Mouse (Mus musculus) embryonic fibroblast, embryonic 13.5 days (primary cell): Measurements from ENCODE around the gene Tln1.

Experiments used
- CTCF ChIP-seq: IDR thresholded peaks from 2 replicates; pipeline ENCODE4 v1.5.1; 2011; ENCODE audit warnings: mild to moderate bottlenecking, control low read depth, low read length, moderate library complexity, borderline replicate concordance; ENCODE audit not compliant: insufficient read depth
- POLR2A ChIP-seq: IDR thresholded peaks from 2 replicates; pipeline ENCODE4 v1.6.1; 2011; ENCODE audit warnings: low read depth, mild to moderate bottlenecking, control low read depth, low read length, moderate library complexity

- no peak for TF ChIP-seq POLR2A
- no peak for TF ChIP-seq CTCF
Measured at GRCm38 (mm10) chr4:43593453-43593852, 31.0 kb upstream of the Tln1 start.
